Mouse (Mus musculus) spleen, postnatal 0 days (tissue): ENCODE results near the gene Gtpbp1. TPM values are rescaled to one million over a fixed set of nuclear protein-coding genes. Genes with fewer than 3 reads are reported as not detected.

Experiments used
- polyA plus RNA-seq: library from polyadenylated mRNA; unstranded; fragments of >200 nt; fragmentation: Nextera tagmentation; extraction: Ambion mirVana; gene quantifications from 2 replicates; pipeline ENCODE4 v1.2.1, GENCODE M21; 2015

Gene Gtpbp1
- polyA plus RNA-seq: 38.9 and 40.0 TPM in 2 replicates

DNA sequence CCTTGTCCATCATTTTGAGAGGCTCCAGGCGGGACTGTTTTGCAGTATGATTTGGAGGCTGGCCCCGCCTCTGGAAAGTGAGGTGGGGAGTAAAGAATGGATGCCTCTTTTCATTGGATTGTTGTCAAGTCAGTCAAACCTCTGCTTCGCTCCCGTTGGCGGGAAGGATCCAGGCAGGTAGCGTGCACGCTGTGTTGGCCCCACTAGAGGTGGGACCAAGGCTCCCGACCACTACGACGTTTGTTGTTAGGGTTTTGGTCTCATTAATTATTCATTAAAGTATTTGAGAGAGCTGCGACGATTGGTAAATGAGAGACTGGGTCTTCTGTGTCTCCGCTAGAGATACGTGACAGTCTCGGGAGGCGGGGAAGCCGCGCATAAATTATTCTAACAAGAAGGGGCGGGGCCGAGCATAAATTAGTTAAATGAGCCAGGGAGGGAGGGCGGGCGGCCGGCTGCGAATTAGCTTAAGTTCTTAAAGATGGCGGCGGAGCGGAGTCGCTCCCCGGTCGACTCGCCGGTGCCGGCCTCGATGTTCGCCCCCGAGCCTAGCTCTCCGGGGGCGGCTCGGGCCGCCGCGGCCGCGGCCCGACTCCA is at the start of gene Gtpbp1:
Gtpbp1 (plus strand) TSS at position 420 of the 597 bp plus-strand sequence.

GRCm38 (mm10) chr15:79658531-79659375 is 31.9 kb upstream of the Gtpbp1 start, which contains the start of the genes Fam227a and Cby1:
Gene Fam227a, minus strand, starts transcription at chr15:79658956.
Gene Cby1, plus strand, starts transcription at chr15:79659199.

GRCm38 (mm10) chr15:79670249-79670971 is 20.2 kb upstream of the Gtpbp1 start, which contains the start of gene Tomm22:
Gene Tomm22, plus strand, starts transcription at chr15:79670861.

DNA sequence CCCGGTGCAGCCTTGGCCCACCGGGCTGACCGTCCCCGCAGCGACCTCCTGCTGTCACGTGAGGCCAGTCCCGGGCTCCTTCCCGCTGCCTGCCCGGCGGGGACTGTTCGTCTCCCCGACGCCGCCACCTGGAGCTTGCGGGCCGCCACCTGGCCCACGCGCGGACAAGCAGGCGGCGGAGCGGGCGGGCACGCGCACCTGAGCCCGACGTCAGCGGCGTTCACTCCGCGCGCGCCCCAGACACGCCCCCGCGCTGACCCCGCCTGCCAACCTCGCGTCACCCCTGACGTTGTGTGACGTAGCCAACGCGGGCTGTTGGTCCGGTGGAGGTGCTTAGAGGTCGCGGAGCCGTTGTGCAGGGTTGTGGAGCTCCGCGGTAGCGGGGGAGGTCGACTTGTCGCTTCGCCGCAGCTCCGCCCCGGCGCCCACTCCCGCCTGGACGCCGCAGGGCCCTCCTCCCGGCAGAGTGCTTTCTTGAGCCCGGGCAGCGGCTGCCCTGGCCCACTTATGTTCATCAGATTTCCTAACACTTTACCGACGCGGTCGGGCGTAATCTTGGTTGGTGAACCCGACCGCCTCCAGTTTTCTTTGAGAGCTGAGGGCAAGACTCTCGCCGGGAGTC is 2.9 kb upstream of the Gtpbp1 start, which contains the start of gene Josd1:
Josd1 (minus strand) TSS at position 274 of the 622 bp plus-strand sequence.

GRCm38 (mm10) chr15:79741921-79742705 is 51.5 kb downstream of the Gtpbp1 start, which contains the start of gene Sun2:
Gene Sun2, minus strand, starts transcription at chr15:79742536.

Other genes with a start within 250 kb of the Gtpbp1 start
- 19.9 and 25.4 TPM in 2 replicates for gene Csnk1e, start 235.3 kb upstream of the Gtpbp1 start, polyA plus RNA-seq
- not detected in 2 replicates for gene Kcnj4, start 185.6 kb upstream of the Gtpbp1 start, polyA plus RNA-seq
- gene Kdelr3, start 174.4 kb upstream of the Gtpbp1 start, polyA plus RNA-seq: 18.3 and 22.0 TPM in 2 replicates
- 25.1 and 31.0 TPM in 2 replicates for gene Ddx17, start 144.1 kb upstream of the Gtpbp1 start, polyA plus RNA-seq
- 0.85 and 0.94 TPM in 2 replicates for gene Dmc1, start 85.7 kb upstream of the Gtpbp1 start, polyA plus RNA-seq
- 0.38 and 0.52 TPM in 2 replicates for gene Fam227a, start 31.9 kb upstream of the Gtpbp1 start, polyA plus RNA-seq
- gene Cby1, start 31.6 kb upstream of the Gtpbp1 start, polyA plus RNA-seq: 21.8 and 23.0 TPM in 2 replicates
- gene Tomm22, start 20.0 kb upstream of the Gtpbp1 start, polyA plus RNA-seq: 170 and 178 TPM in 2 replicates
- 17.5 and 19.6 TPM in 2 replicates for gene Josd1, start 2.9 kb upstream of the Gtpbp1 start, polyA plus RNA-seq
- 7.1 and 7.6 TPM in 2 replicates for gene Sun2, start 51.7 kb downstream of the Gtpbp1 start, polyA plus RNA-seq
- 13.8 and 18.1 TPM in 2 replicates for gene Dnal4, start 87.0 kb downstream of the Gtpbp1 start, polyA plus RNA-seq
- gene Nptxr, start 113.9 kb downstream of the Gtpbp1 start, polyA plus RNA-seq: 1.2 and 1.8 TPM in 2 replicates
- not detected in 2 replicates for gene Npcd, start 143.4 kb downstream of the Gtpbp1 start, polyA plus RNA-seq
- gene Cbx6, start 143.8 kb downstream of the Gtpbp1 start, polyA plus RNA-seq: 12.5 and 18.4 TPM in 2 replicates
- 114 TPM in 2 replicates for gene Apobec3, start 200.8 kb downstream of the Gtpbp1 start, polyA plus RNA-seq